Mouse (Mus musculus) Patski (cell line): ENCODE measurements around the gene St8sia2. TPM values are rescaled to one million over a fixed set of nuclear protein-coding genes. Genes with fewer than 3 reads are reported as not detected.

ENCODE experiments used
- ATAC-seq: fragments of 100-300 bp; one replicate; pipeline ENCODE4 v1.8.0; 2021
- CTCF ChIA-PET: fragments of 350-600 bp; sonication (Branson Sonifier 250); formaldehyde crosslinking; loops from one replicate; lab custom pipeline; 2022; ENCODE audit warnings: inconsistent platforms; lab: Charles Lee
- POLR2A ChIA-PET: fragments of 350-600 bp; sonication (Branson Sonifier 250); formaldehyde crosslinking; loops from one replicate; lab custom pipeline; 2022; ENCODE audit warnings: antibody characterized with exemption, inconsistent platforms; lab: Charles Lee
- DNase-seq: peaks from one replicate; pipeline ENCODE4 v3.0.0-alpha.2; 2011; ENCODE audit warnings: low read depth, low spot score
- H3K27me3 ChIP-seq: fragments of 371-371 bp; one replicate; pipeline ENCODE4 v1.5.1; 2021
- CTCF ChIP-seq: fragments of 100-300 bp; IDR thresholded peaks from one replicate; pipeline ENCODE4 v1.5.1; 2021
- in situ Hi-C: fragments of 300-500 bp; cut with MboI; formaldehyde crosslinking; loops from 3 replicates; pipeline ENCODE4 v1.11.1; 2018; ENCODE audit warnings: low pct_unique_long_range_greater_than_20kb, mixed read lengths
- polyA plus RNA-seq: library from polyadenylated mRNA; unstranded; gene quantifications from one replicate; pipeline ENCODE4 v1.2.3, GENCODE M21; 2021

The St8sia2 gene
- polyA plus RNA-seq, 1 experiment from 2014 or later = 5.4 TPM

- no peak for DNase-seq
- ChIA-PET CTCF (interaction anchor here (0.9 to 1.6 kb wide), 4 partner anchors 16 to 369 kb away, joined by 3 to 6 read pairs (median 3); no protein-coding TSS in a partner anchor), POLR2A (no interaction called here)
- in situ Hi-C loops = loop anchor here (5.0 kb wide), 1 partner anchor 367 kb away; no protein-coding TSS in a partner anchor
- ATAC-seq = no peak
- no peak for TF ChIP-seq CTCF
- peaks cover 9% of the 10 kb centered on the region for H3K27me3 ChIP-seq
Observed at GRCm38 (mm10) chr7:74024171-74024570, 10.7 kb upstream of the St8sia2 start.

DNA sequence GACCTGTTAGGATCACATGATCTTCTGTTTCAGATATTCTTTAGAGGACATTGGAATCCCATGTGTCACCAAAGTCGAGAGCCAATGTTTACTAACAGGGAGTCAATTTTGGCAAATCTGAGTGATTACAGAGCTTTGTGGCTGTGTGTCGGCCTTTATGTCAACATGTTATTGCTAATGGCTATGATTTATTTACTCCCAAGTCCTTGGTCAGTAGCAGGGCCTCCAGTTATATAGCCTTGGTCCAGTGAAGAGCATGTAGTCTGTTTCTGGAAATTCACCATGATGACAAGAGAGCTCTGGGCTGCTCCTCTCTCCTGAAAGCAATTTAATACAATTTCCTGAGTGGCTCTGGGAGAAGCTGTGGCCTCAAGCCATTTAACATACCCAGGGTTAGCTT, 9.1 kb upstream of the St8sia2 start:
- POLR2A ChIA-PET = no interaction called here
- no peak for DNase-seq
- no peak for TF ChIP-seq CTCF
- peaks cover 9% of the 10 kb centered on the region for H3K27me3 ChIP-seq
- no peak for ATAC-seq
- in situ Hi-C loops = loop anchor here (5.0 kb wide), 1 partner anchor 365 kb away; no protein-coding TSS in a partner anchor
- CTCF ChIA-PET = no interaction called here

DNA sequence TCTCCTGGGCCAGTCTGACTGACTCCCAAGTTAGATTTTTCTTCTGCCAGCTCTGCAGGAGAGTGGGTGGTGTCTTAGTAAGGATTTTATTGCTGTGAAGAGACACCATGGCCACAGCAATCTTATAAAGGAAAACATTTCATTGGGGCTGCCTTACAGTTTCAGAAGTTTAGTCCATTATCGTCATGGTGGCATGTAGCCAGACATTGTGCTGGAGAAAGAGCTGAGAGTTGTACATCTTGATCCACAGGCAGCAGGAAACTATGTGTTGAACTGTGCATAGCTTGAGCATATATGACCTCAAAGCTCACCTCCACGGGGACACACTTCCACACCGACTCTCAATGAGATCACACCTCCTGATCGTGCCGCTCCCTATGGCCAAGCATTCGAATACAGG, 8.3 kb upstream of the St8sia2 start:
- in situ Hi-C loops = loop anchor here (5.0 kb wide), 1 partner anchor 364 kb away; no protein-coding TSS in a partner anchor
- ChIA-PET POLR2A (no interaction called here), CTCF (interaction anchor here (1.0 kb wide), 1 partner anchor 9 kb away, joined by 3 read pairs; no protein-coding TSS in a partner anchor)
- no peak for ATAC-seq
- no peak for DNase-seq
- peaks cover 9% of the 10 kb centered on the region for H3K27me3 ChIP-seq
- no peak for TF ChIP-seq CTCF

- DNase-seq (no peak), ATAC-seq (no peak)
- ChIA-PET POLR2A (no interaction called here), CTCF (interaction anchor here (0.8 kb wide), 1 partner anchor 15 kb away, joined by 3 read pairs; no protein-coding TSS in a partner anchor)
- H3K27me3 ChIP-seq = peaks cover 13% of the 10 kb centered on the region
- in situ Hi-C loops = no loop called here
- no peak for TF ChIP-seq CTCF
Observed at GRCm38 (mm10) chr7:74016613-74017012, 3.1 kb upstream of the St8sia2 start.

GRCm38 (mm10) chr7:74012858-74013600, 461 bp downstream of the St8sia2 start:
- no peak for DNase-seq
- ChIA-PET CTCF (no interaction called here), POLR2A (interaction anchor here (1.7 kb wide), 1 partner anchor 24 kb away, joined by 4 read pairs; no protein-coding TSS in a partner anchor)
- peak; percentile 29 for ATAC-seq
- in situ Hi-C loops = loop anchor here (5.0 kb wide), 1 partner anchor 344 kb away; no protein-coding TSS in a partner anchor
- TF ChIP-seq CTCF = no peak
- H3K27me3 ChIP-seq = peaks cover 4% of the 10 kb centered on the region

DNA sequence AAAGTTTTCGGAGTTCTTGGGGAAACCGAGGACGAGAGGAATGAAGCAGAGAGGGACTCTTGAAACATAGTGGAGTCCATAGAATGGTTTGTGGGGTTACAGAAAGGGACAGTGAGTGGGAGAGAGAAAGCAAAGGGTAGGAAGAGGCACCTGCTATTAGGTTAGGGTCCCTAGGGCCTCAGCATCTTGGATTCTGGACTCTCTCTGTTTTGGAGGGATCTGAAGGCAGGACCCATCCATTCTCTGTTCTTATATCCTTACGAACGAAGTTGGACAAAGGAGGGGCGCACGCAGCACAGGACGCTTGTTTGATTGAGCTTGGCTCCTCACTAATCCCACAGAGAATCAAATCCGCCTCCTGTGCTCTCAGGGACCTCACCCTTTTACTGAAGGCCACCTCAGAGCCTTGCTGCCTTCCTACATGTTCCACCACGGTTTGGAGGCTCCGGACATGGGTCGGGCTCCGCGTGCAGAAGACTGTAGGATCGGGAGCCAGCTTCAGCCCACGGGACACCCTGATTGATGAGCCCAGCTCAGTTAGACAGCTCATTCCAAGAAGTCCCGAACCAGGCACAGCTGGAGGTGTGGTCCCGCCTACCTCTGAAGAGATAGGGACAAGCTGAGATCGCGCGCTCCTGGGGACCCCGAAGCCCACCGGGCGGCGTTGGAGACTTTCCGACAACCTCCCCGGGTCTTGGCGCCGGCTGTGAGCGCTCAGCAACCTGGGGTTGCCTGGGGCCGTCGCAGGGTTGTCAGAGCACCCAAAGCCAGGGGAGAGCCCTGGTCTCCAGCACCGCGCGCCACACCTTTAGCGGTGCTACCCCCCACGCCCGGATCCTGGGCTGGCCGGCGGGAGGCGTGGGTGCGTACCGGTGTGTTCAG, 1.3 kb downstream of the St8sia2 start:
- peak; percentile 2 for ATAC-seq
- in situ Hi-C loops = loop anchor here (5.0 kb wide), 1 partner anchor 345 kb away; no protein-coding TSS in a partner anchor
- no peak for DNase-seq
- no peak for TF ChIP-seq CTCF
- ChIA-PET POLR2A (interaction anchor here (1.7 kb wide), 1 partner anchor 23 kb away, joined by 4 read pairs; no protein-coding TSS in a partner anchor), CTCF (no interaction called here)
- H3K27me3 ChIP-seq = peaks cover 4% of the 10 kb centered on the region

GRCm38 (mm10) chr7:74008946-74009542, 4.4 kb downstream of the St8sia2 start:
- TF ChIP-seq CTCF = no peak
- ChIA-PET POLR2A (no interaction called here), CTCF (no interaction called here)
- no peak for DNase-seq
- peaks cover 4% of the 10 kb centered on the region for H3K27me3 ChIP-seq
- ATAC-seq = no peak
- in situ Hi-C loops = no loop called here

- DNase-seq (no peak), ATAC-seq (no peak)
- ChIA-PET POLR2A (no interaction called here), CTCF (interaction anchor here (1.0 to 1.7 kb wide), 2 partner anchors 18 to 35 kb away, joined by 3 to 4 read pairs; no protein-coding TSS in a partner anchor)
- no peak for TF ChIP-seq CTCF
- no peaks in the 10 kb centered on the region for H3K27me3 ChIP-seq
- in situ Hi-C loops = no loop called here
Observed at GRCm38 (mm10) chr7:74006775-74007371, 6.6 kb downstream of the St8sia2 start.

- in situ Hi-C loops = no loop called here
- no peaks in the 10 kb centered on the region for H3K27me3 ChIP-seq
- ChIA-PET CTCF (interaction anchor here (1.0 to 1.7 kb wide), 2 partner anchors 18 to 34 kb away, joined by 3 to 4 read pairs; no protein-coding TSS in a partner anchor), POLR2A (no interaction called here)
- ATAC-seq = no peak
- no peak for DNase-seq
- TF ChIP-seq CTCF = no peak
Observed at GRCm38 (mm10) chr7:74006364-74006763, 7.1 kb downstream of the St8sia2 start.
